Mouse (Mus musculus) granulocyte monocyte progenitor cell, adult 5-6 weeks (primary cell): ENCODE results near the gene Ahsa1. TPM values are rescaled to one million over a fixed set of nuclear protein-coding genes. Genes with fewer than 3 reads are reported as not detected.
"Not testable (repeated sequence)": the region's sequence is repeated elsewhere in the genome, so short reads cannot be mapped to it uniquely, and the experiment has no call there.

Source experiments
- ATAC-seq: replicated peaks from 2 replicates; pipeline ENCODE4 v1.8.0; 2016; ENCODE audit warnings: mild to moderate bottlenecking, moderate TSS enrichment, inconsistent platforms; ENCODE audit not compliant: poor library complexity, severe bottlenecking
- total RNA-seq, 2 experiments: library from RNA; stranded (forward) in 1 of 2; stranded (reverse) in 1 of 2; fragments of 200-712, 200-1000 nt in 1 of 2; fragments of >200 nt in 1 of 2; fragmentation: Nextera tagmentation in 1 of 2; gene quantifications; 2 replicates each; pipeline ENCODE4 v1.2.3; 2014 to 2017

The Ahsa1 gene
- total RNA-seq, 2 experiments from 2014 or later = 185 to 324 TPM

GRCm38 (mm10) chr12:87279350-87279749, 13.1 kb downstream of the Ahsa1 start:
- no peak for ATAC-seq

DNA sequence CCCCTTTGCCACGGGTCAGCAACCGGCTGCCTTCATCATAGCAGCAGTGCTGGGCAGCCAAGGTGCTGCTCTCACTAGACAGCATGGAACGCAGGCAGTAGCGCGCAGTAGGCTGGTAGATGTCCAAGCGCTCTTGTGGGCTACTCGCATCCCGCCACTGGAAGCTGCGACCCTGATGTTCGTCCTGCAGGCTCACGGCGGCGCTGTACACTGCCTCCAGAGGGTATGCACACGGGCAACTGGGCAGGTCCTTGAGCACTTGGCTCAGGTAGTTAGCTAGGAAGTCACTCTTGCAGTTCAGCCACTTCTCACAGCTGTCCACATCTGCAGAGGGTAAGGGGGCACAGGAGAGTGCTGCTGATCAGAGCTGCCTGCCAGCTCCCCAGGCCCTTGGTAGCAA, 13.6 kb downstream of the Ahsa1 start:
- ATAC-seq = no peak

DNA sequence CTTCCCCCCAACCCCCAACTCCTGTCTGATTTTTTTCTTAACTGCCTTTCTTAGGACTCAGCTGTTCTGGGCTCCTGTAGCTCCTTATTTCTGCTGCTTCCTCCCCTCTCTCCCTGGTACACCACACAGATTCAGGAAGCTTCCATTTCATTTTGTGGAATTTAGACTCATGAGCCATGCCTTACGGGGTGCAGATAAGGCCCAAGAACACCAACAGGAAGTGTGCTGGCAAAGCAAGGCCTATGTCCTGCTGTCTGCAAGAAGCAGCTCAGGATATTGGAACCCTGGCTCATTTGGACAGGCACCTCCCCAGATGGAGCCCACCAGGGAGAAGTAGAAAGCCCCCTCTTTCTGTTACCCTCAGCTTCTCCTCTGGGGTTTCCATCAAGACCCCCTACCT, 15.5 kb downstream of the Ahsa1 start:
- ATAC-seq = no peak

- no peak for ATAC-seq
These were observed 16.5 kb downstream of the Ahsa1 start for GRCm38 (mm10) chr12:87282743-87283142.

DNA sequence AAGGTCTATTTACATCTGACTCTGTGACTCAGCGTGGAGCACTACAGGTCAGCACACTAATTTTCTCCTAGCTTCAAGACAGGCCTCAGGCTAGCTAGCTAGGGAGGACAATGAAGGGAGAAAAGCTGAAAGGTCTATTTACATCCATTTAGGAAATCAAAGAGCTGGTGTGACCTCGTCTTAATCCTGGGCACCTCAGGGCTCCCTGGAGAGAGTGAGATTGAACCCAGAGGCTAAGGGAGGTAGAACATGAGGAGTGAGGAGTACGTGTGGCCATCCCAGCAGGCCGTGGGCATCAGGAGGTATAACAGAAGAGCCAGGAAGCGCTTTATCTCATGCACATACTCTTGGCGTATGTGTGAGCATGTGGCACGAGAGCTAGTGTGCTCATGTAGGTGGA, 17.4 kb downstream of the Ahsa1 start:
- no peak for ATAC-seq

DNA sequence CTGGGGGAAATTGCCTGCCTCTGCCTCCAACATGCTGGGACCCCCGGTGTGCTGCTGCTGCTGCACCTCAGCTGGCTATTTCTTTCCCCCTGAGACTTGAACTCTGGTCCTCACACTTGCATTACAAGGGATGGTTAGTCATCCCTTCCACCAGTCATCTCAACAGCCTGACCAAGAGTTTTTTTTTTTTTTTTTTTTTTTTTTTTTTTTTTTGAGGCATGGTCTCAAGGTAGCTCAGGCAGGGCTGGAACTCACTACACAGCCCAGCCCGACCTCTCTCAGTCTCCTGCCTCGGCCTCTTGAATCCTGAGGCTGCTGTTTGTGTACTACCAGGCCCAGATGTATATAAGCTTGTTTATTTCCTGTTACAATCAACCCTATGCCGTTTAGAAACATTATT, 18.0 kb downstream of the Ahsa1 start:
- ATAC-seq = no peak

GRCm38 (mm10) chr12:87284726-87285125, 18.4 kb downstream of the Ahsa1 start:
- peak; percentile 50; the same call in 1 of the 2 replicates for ATAC-seq

GRCm38 (mm10) chr12:87289100-87289499, 22.8 kb downstream of the Ahsa1 start:
- ATAC-seq = no peak

- ATAC-seq = no peak
These were observed 27.7 kb downstream of the Ahsa1 start for GRCm38 (mm10) chr12:87293934-87294333.

GRCm38 (mm10) chr12:87299037-87299656, 32.9 kb downstream of the Ahsa1 start:
- peak; percentile 38 for ATAC-seq

- peak; percentile 50 for ATAC-seq
These were observed 33.6 kb downstream of the Ahsa1 start, which contains the start of gene Ism2 for GRCm38 (mm10) chr12:87299657-87300440. TSS of gene Ism2 (minus strand) at chr12:87299705.

GRCm38 (mm10) chr12:87300441-87300690, 34.1 kb downstream of the Ahsa1 start:
- no peak for ATAC-seq

GRCm38 (mm10) chr12:87301189-87301588, 34.9 kb downstream of the Ahsa1 start:
- no peak for ATAC-seq

DNA sequence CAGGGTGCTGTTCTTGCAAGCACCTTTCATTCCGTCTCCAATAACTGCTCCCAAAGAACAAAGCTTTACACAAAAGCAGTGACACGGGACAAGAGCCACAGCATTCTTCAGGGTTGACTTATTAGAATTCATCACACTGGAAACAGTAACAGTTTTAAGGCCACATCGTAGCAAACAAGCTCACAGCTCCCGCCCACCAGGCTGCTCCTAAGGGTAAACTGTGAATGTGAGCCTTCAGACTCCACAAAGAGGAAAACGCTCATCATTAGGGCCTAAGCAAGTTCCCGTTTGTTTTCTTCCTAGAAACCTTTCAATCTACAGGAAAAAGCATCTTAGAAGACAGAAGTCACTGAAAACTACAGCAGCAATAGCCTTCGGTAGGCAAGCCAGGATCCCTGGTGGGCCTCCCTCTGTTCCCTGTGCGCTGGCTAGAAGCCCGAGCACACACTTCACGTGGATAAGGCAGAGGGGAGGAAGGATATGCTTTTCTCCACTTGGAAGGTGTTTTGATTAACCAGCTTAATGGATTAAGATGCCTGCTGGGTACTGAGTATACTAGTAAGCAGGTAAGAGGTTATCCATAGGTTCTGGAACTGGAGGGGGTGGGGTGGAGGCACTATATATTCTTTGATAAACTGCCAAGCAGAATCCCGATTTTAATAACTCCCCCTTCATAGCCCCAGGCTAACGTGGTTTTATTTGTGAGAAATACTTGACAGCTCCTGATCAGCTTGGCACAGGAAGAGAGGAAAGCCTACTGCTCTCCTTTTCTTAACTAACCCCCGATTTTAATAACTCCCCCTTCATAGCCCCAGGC, 39.7 kb downstream of the Ahsa1 start:
- ATAC-seq = no peak

DNA sequence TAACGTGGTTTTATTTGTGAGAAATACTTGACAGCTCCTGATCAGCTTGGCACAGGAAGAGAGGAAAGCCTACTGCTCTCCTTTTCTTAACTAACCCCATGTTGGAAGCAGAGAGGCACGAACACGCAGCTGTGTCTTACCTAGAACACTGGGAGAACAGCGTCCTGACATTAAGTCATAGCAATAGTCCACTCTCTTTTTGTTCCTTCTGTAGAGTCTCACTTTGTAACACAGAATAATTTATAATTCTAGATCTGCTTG, 40.2 kb downstream of the Ahsa1 start:
- ATAC-seq = not testable (repeated sequence)

- ATAC-seq = no peak
These were observed 46.8 kb downstream of the Ahsa1 start for GRCm38 (mm10) chr12:87313098-87313497.

- ATAC-seq = no peak
These were observed 51.7 kb downstream of the Ahsa1 start for GRCm38 (mm10) chr12:87317951-87318350.

DNA sequence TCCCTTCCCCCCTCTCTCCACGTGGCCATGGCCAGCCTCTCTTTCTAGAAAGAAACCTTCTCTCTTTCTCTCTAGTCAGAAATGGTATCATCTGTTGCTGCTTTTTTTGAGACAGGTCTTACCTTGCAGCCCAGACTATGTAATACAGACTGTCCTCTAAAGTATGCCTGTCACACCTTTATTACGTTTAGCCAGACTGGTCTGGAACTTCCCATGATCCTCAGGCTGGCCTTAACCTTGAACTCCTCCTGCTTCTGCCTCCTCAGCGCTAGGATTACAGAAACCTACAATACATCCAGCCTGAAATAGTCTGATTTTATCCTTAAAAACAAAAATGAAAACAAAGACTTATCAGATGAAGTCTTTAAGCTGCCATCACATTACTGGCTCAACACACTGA, 53.0 kb downstream of the Ahsa1 start:
- no peak for ATAC-seq
